Comparison of ENCODE assay signal across 14 mouse cellular contexts in genomic region chr2:181042376-181042775, GRCm38 (mm10). TPM values are rescaled to one million over a fixed set of nuclear protein-coding genes. Genes with fewer than 3 reads are reported as not detected.
DNase-seq lines count a peak whose midpoint lies in the region; ATAC-seq and TF ChIP-seq lines count a peak whose summit lies in the region.
"Had no signal": no experiment of that assay in that cellular context is flagged by ENCODE, and none has a peak within 500 bp of the region (broad histone marks: within the 10 kb centered on the region; RNA-seq: fewer than 3 reads in every experiment).

No protein-coding gene starts in this region.

- H3K27ac ChIP-seq in kidney, postnatal 0 days: peak overlapping the region; percentile 31; the same call in 1 of the 2 replicates
- no peak overlapping the region for H3K27ac ChIP-seq in kidney, embryonic 16.5 days (ENCODE audit: low read length)
- H3K27ac ChIP-seq in embryonic facial prominence, embryonic 11.5 days (replicated peaks; ENCODE audit: low read depth, low read length): no peak overlapping the region
- H3K27ac ChIP-seq in hindbrain, embryonic 10.5 days: peak overlapping the region; percentile 76
- H3K27ac ChIP-seq in midbrain, embryonic 14.5 days (replicated peaks; ENCODE audit: low read depth, low read length): peak overlapping the region; percentile 70
- H3K27ac ChIP-seq: limb, embryonic 10.5 days had no signal

- DNase-seq in kidney, postnatal 0 days (ENCODE audit: low spot score): no peak
- DNase-seq in embryonic facial prominence, embryonic 11.5 days (ENCODE audit: low spot score): no peak
- no peak for DNase-seq in hindbrain, embryonic 10.5 days (ENCODE audit: low spot score)
- DNase-seq in midbrain, embryonic 14.5 days: peak; percentile 53
- no peak for DNase-seq in heart, postnatal 10 days
- DNase-seq: cerebellum, postnatal 36 days; lung, adult 2 months had no signal

- peak; percentile 50 for ATAC-seq in kidney, postnatal 0 days (replicated peaks; ENCODE audit: low FRiP score, low read depth)
- no peak for ATAC-seq in kidney, embryonic 16.5 days (ENCODE audit: low FRiP score, low TSS enrichment)
- 0 out of 2 replicates have a peak, but pooled peaks have one; percentile 4 for ATAC-seq in embryonic facial prominence, embryonic 11.5 days (replicated peaks; ENCODE audit: insufficient number of reproducible peaks, low FRiP score, low TSS enrichment, low read depth)
- 0 out of 2 replicates have a peak, but pooled peaks have one; percentile 9 for ATAC-seq in midbrain, embryonic 14.5 days (ENCODE audit: low FRiP score, low TSS enrichment)
- ATAC-seq in cerebellum, adult (ENCODE audit: insufficient number of reproducible peaks, low FRiP score, low TSS enrichment): no peak
- ATAC-seq: intestine, embryonic 16.5 days had no signal

- intact Hi-C loops in heart, postnatal 10 days (cut with DNase I): loop anchor here (2.0 kb wide), 1 partner anchor 18 kb away; no protein-coding TSS in a partner anchor

- no peaks in the 10 kb centered on the region for H3K36me3 ChIP-seq in kidney, postnatal 0 days (ENCODE audit: insufficient read depth, low read length)
- H3K36me3 ChIP-seq in kidney, embryonic 16.5 days (ENCODE audit: insufficient read depth, low read length): no peaks in the 10 kb centered on the region
- H3K36me3 ChIP-seq in embryonic facial prominence, embryonic 11.5 days (replicated peaks; ENCODE audit: control insufficient read depth, insufficient read depth, low read depth, low read length): no peaks in the 10 kb centered on the region
- no peaks in the 10 kb centered on the region for H3K36me3 ChIP-seq in hindbrain, embryonic 10.5 days
- H3K36me3 ChIP-seq in midbrain, embryonic 14.5 days (ENCODE audit: control insufficient read depth, insufficient read depth, low read length): no peaks in the 10 kb centered on the region
- H3K36me3 ChIP-seq: limb, embryonic 10.5 days had no signal

- no peak overlapping the region for H3K9ac ChIP-seq in kidney, postnatal 0 days (ENCODE audit: low read depth, low read length)
- H3K9ac ChIP-seq in kidney, embryonic 16.5 days (replicated peaks; ENCODE audit: low read length): no peak overlapping the region
- H3K9ac ChIP-seq in embryonic facial prominence, embryonic 11.5 days (replicated peaks; ENCODE audit: low read length): no peak overlapping the region
- H3K9ac ChIP-seq in midbrain, embryonic 14.5 days (replicated peaks; ENCODE audit: low read length): peak overlapping the region; percentile 26; the same call in 1 of the 2 replicates

- H3K27me3 ChIP-seq in kidney, postnatal 0 days (ENCODE audit: insufficient read depth, low read length): 0 out of 2 replicates have a peak, but pooled peaks cover 10% of the 10 kb centered on the region
- H3K27me3 ChIP-seq in kidney, embryonic 16.5 days (ENCODE audit: insufficient read depth, low read length): peaks cover 32% of the 10 kb centered on the region
- H3K27me3 ChIP-seq in embryonic facial prominence, embryonic 11.5 days (ENCODE audit: control insufficient read depth, insufficient read depth, low read length): peaks cover 34% of the 10 kb centered on the region
- peaks cover 60% of the 10 kb centered on the region for H3K27me3 ChIP-seq in hindbrain, embryonic 10.5 days (ENCODE audit: insufficient read depth, poor library complexity, severe bottlenecking)
- H3K27me3 ChIP-seq in midbrain, embryonic 14.5 days (ENCODE audit: control insufficient read depth, insufficient read depth, low read length): no peaks in the 10 kb centered on the region

- no peak for TF ChIP-seq CTCF in kidney, postnatal 0 days (IDR thresholded peaks at IDR 0.05; ENCODE audit: low read depth)

- peaks cover 15% of the 10 kb centered on the region for H3K4me1 ChIP-seq in kidney, postnatal 0 days (replicated peaks; ENCODE audit: insufficient read depth, low read length)
- peaks cover 23% of the 10 kb centered on the region for H3K4me1 ChIP-seq in kidney, embryonic 16.5 days (ENCODE audit: insufficient read depth, low read length)
- H3K4me1 ChIP-seq in embryonic facial prominence, embryonic 11.5 days (ENCODE audit: control insufficient read depth, insufficient read depth, low read length): no peaks in the 10 kb centered on the region; the same call in none of the 2 replicates
- H3K4me1 ChIP-seq in hindbrain, embryonic 10.5 days (replicated peaks): peaks cover 80% of the 10 kb centered on the region
- peaks cover 46% of the 10 kb centered on the region for H3K4me1 ChIP-seq in midbrain, embryonic 14.5 days (ENCODE audit: control insufficient read depth, insufficient read depth, low read length)

- no peak overlapping the region for H3K4me2 ChIP-seq in kidney, postnatal 0 days (ENCODE audit: low read length)
- no peak overlapping the region for H3K4me2 ChIP-seq in kidney, embryonic 16.5 days (replicated peaks; ENCODE audit: low read depth, low read length)
- no peak overlapping the region; the same call in 1 of the 2 replicates for H3K4me2 ChIP-seq in embryonic facial prominence, embryonic 11.5 days (ENCODE audit: low read depth, low read length)
- no peak overlapping the region; the same call in 1 of the 2 replicates for H3K4me2 ChIP-seq in midbrain, embryonic 14.5 days (ENCODE audit: low read length)

- no peak overlapping the region for H3K4me3 ChIP-seq in kidney, postnatal 0 days (replicated peaks; ENCODE audit: low read depth, low read length)
- no peak overlapping the region for H3K4me3 ChIP-seq in kidney, embryonic 16.5 days (ENCODE audit: low read length)
- no peak overlapping the region for H3K4me3 ChIP-seq in embryonic facial prominence, embryonic 11.5 days (ENCODE audit: low read depth, low read length)
- no peak overlapping the region for H3K4me3 ChIP-seq in hindbrain, embryonic 10.5 days
- no peak overlapping the region for H3K4me3 ChIP-seq in midbrain, embryonic 14.5 days (replicated peaks; ENCODE audit: low read depth, low read length)
- H3K4me3 ChIP-seq: limb, embryonic 10.5 days had no signal

- no peaks in the 10 kb centered on the region for H3K9me3 ChIP-seq in kidney, postnatal 0 days (replicated peaks; ENCODE audit: low read length)
- H3K9me3 ChIP-seq in kidney, embryonic 16.5 days (ENCODE audit: low read length): no peaks in the 10 kb centered on the region
- H3K9me3 ChIP-seq in embryonic facial prominence, embryonic 11.5 days (replicated peaks; ENCODE audit: control insufficient read depth, low read length): no peaks in the 10 kb centered on the region
- H3K9me3 ChIP-seq in hindbrain, embryonic 10.5 days: no peaks in the 10 kb centered on the region
- H3K9me3 ChIP-seq in midbrain, embryonic 14.5 days (ENCODE audit: control insufficient read depth, low read length): no peaks in the 10 kb centered on the region
- H3K9me3 ChIP-seq: limb, embryonic 10.5 days had no signal

RNA-seq across cellular contexts. Expression of gene Chrna4, which starts 1.0 kb away (rescaled TPM):
- 2.6 and 3.5 TPM in 2 replicates for polyA plus RNA-seq in kidney, postnatal 0 days (2015; fragmentation: Nextera tagmentation; extraction: Ambion mirVana)
- polyA plus RNA-seq in kidney, embryonic 16.5 days (2015; fragmentation: Nextera tagmentation; extraction: Ambion mirVana): 4.3 TPM in 2 replicates
- 7.4 and 10.8 TPM in 2 replicates for polyA plus RNA-seq in embryonic facial prominence, embryonic 11.5 days (2014; fragmentation: Nextera tagmentation; extraction: Ambion mirVana)
- 23.7 and 44.1 TPM in 2 replicates for polyA plus RNA-seq in hindbrain, embryonic 10.5 days (2016; fragmentation: Nextera tagmentation; extraction: Ambion mirVana)
- 50.8 and 52.6 TPM in 2 replicates for polyA plus RNA-seq in midbrain, embryonic 14.5 days (2014; fragmentation: Nextera tagmentation; extraction: Ambion mirVana)
- total RNA-seq in heart, postnatal 10 days (2021): under 1 TPM; 0.12 to 0.34 TPM
- total RNA-seq: CH12.LX; megakaryocyte progenitor cell, adult 5-6 weeks had no signal
- polyA plus RNA-seq: lung, adult 2 months; spleen, adult 2 months had no signal

RNA-seq across cellular contexts. Expression of gene Col20a1, which starts 56.0 kb away (rescaled TPM):
- 0.34 and 0.41 TPM in 2 replicates for polyA plus RNA-seq in kidney, postnatal 0 days (2015; fragmentation: Nextera tagmentation; extraction: Ambion mirVana)
- 0.22 and 0.47 TPM in 2 replicates for polyA plus RNA-seq in kidney, embryonic 16.5 days (2015; fragmentation: Nextera tagmentation; extraction: Ambion mirVana)
- 0.83 and 0.85 TPM in 2 replicates for polyA plus RNA-seq in embryonic facial prominence, embryonic 11.5 days (2014; fragmentation: Nextera tagmentation; extraction: Ambion mirVana)
- 0.35 and 0.56 TPM in 2 replicates for polyA plus RNA-seq in hindbrain, embryonic 10.5 days (2016; fragmentation: Nextera tagmentation; extraction: Ambion mirVana)
- polyA plus RNA-seq in midbrain, embryonic 14.5 days (2014; fragmentation: Nextera tagmentation; extraction: Ambion mirVana): 0.16 and 0.24 TPM in 2 replicates
- under 1 TPM; 0.62 to 0.92 TPM for total RNA-seq in heart, postnatal 10 days (2021)

Comparison
In these comparisons a context has a peak if more than half of its experiments do, and no peak if none do; other contexts are left out.
1. ATAC-seq: peak in kidney, postnatal 0 days (single experiment), embryonic facial prominence, embryonic 11.5 days (single experiment) and midbrain, embryonic 14.5 days (single experiment); none in kidney, embryonic 16.5 days (single experiment) and cerebellum, adult (single experiment).
2. H3K27ac ChIP-seq: peak in kidney, postnatal 0 days (single experiment), hindbrain, embryonic 10.5 days (single experiment) and midbrain, embryonic 14.5 days (single experiment); none in kidney, embryonic 16.5 days (single experiment) and embryonic facial prominence, embryonic 11.5 days (single experiment).